Mouse (Mus musculus) activated CD4-positive, CD25-positive, alpha-beta regulatory T cell, adult 4 months (primary cell): ENCODE data around the gene Abce1. TPM values are rescaled to one million over a fixed set of nuclear protein-coding genes. Genes with fewer than 3 reads are reported as not detected.
"Not testable (repeated sequence)": the region's sequence is repeated elsewhere in the genome, so short reads cannot be mapped to it uniquely, and the experiment has no call there.

Experiments
- ATAC-seq: one replicate; pipeline ENCODE4 v1.8.0; 2017
- polyA plus RNA-seq, 2 experiments: library from polyadenylated mRNA; unstranded; fragments of 100-300 nt; shearing (Covaris generic); gene quantifications; one replicate each; pipeline ENCODE4 v1.2.1; 2017

Gene Abce1
- 10 to 100 TPM; 73.8 to 82.0 TPM for polyA plus RNA-seq

- peak; percentile 98 for ATAC-seq
Observed at GRCm38 (mm10) chr8:79711064-79711961, at the start of gene Abce1, which contains the start of gene Anapc10. Gene Abce1 (minus strand): TSS chr8:79711740. Gene Anapc10 (plus strand): TSS chr8:79711820.

- no peak for ATAC-seq
Observed at GRCm38 (mm10) chr8:79750305-79750704, 38.8 kb upstream of the Abce1 start.

GRCm38 (mm10) chr8:79748591-79748990, 37.1 kb upstream of the Abce1 start:
- no peak for ATAC-seq

GRCm38 (mm10) chr8:79748171-79748570, 36.6 kb upstream of the Abce1 start:
- no peak for ATAC-seq

GRCm38 (mm10) chr8:79734304-79734703, 22.8 kb upstream of the Abce1 start:
- ATAC-seq, result peak; percentile 79

GRCm38 (mm10) chr8:79727900-79728299, 16.4 kb upstream of the Abce1 start:
- no peak for ATAC-seq

- ATAC-seq, result no peak
Observed at GRCm38 (mm10) chr8:79724589-79724988, 13.0 kb upstream of the Abce1 start.

- ATAC-seq, result no peak
Observed at GRCm38 (mm10) chr8:79723308-79723707, 11.8 kb upstream of the Abce1 start.

GRCm38 (mm10) chr8:79721537-79721936, 10.0 kb upstream of the Abce1 start:
- ATAC-seq, result no peak

- no peak for ATAC-seq
Observed at GRCm38 (mm10) chr8:79712676-79713075, 1.1 kb upstream of the Abce1 start.

GRCm38 (mm10) chr8:79706687-79707086, 4.9 kb downstream of the Abce1 start:
- ATAC-seq, result no peak

- no peak for ATAC-seq
Observed at GRCm38 (mm10) chr8:79692531-79692930, 19.0 kb downstream of the Abce1 start.

GRCm38 (mm10) chr8:79685927-79686326, 25.6 kb downstream of the Abce1 start:
- ATAC-seq, result not testable (repeated sequence)

- ATAC-seq, result no peak
Observed at GRCm38 (mm10) chr8:79680965-79681364, 30.6 kb downstream of the Abce1 start.

GRCm38 (mm10) chr8:79680555-79680954, 31.0 kb downstream of the Abce1 start:
- ATAC-seq, result peak; percentile 47

- not testable (repeated sequence) for ATAC-seq
Observed at GRCm38 (mm10) chr8:79680083-79680482, 31.5 kb downstream of the Abce1 start.

GRCm38 (mm10) chr8:79679005-79679404, 32.5 kb downstream of the Abce1 start:
- ATAC-seq, result no peak

- ATAC-seq, result no peak
Observed at GRCm38 (mm10) chr8:79676461-79676860, 35.1 kb downstream of the Abce1 start.

GRCm38 (mm10) chr8:79658715-79659114, 52.8 kb downstream of the Abce1 start:
- not testable (repeated sequence) for ATAC-seq

GRCm38 (mm10) chr8:79653736-79654135, 57.8 kb downstream of the Abce1 start:
- ATAC-seq, result no peak

GRCm38 (mm10) chr8:79650158-79650814, 61.3 kb downstream of the Abce1 start:
- ATAC-seq, result peak; percentile 67

GRCm38 (mm10) chr8:79649569-79649968, 62.0 kb downstream of the Abce1 start:
- ATAC-seq, result no peak

- no peak for ATAC-seq
Observed at GRCm38 (mm10) chr8:79641119-79641518, 70.4 kb downstream of the Abce1 start.
